Mouse (Mus musculus) ES-Bruce4 (cell line): ENCODE measurements around the gene Slc9a5. TPM values are rescaled to one million over a fixed set of nuclear protein-coding genes. Genes with fewer than 3 reads are reported as not detected.
A peak's percentile ranks its signal among the peaks of the same experiment; 100 is the strongest.

Source experiments
- H3K27ac ChIP-seq: 2 replicates; pipeline ENCODE4 v1.5.1; 2012; ENCODE audit warnings: low read length, inconsistent platforms; ENCODE audit not compliant: insufficient read depth
- H3K27me3 ChIP-seq: 2 replicates; pipeline ENCODE4 v1.6.1; 2012; ENCODE audit warnings: mild to moderate bottlenecking, low read length, inconsistent platforms; ENCODE audit not compliant: control insufficient read depth, poor library complexity, insufficient read depth, severe bottlenecking
- H3K36me3 ChIP-seq: 2 replicates; pipeline ENCODE4 v1.6.1; 2012; ENCODE audit warnings: inconsistent platforms, mild to moderate bottlenecking, low read length, moderate library complexity; ENCODE audit not compliant: control insufficient read depth, poor library complexity, insufficient read depth, severe bottlenecking
- H3K4me1 ChIP-seq: one replicate; pipeline ENCODE4 v1.8.1; 2011; ENCODE audit warnings: low read length; ENCODE audit not compliant: control insufficient read depth, insufficient read depth
- H3K4me3 ChIP-seq: 2 replicates; pipeline ENCODE4 v1.5.1; 2011; ENCODE audit warnings: low read depth, mild to moderate bottlenecking, low read length
- H3K9ac ChIP-seq: 2 replicates; pipeline ENCODE4 v1.6.1; 2012; ENCODE audit warnings: low read depth, mild to moderate bottlenecking, inconsistent platforms; ENCODE audit not compliant: poor library complexity, severe bottlenecking
- H3K9me3 ChIP-seq: replicated peaks from 2 replicates; pipeline ENCODE4 v1.6.1; 2012; ENCODE audit warnings: mild to moderate bottlenecking, low read length, inconsistent platforms; ENCODE audit not compliant: control insufficient read depth, poor library complexity, insufficient read depth, severe bottlenecking
- CTCF ChIP-seq: IDR thresholded peaks from one replicate; pipeline ENCODE4 v1.8.1; 2011; ENCODE audit warnings: low read depth, low read length
- EP300 ChIP-seq: IDR thresholded peaks from 2 replicates; pipeline ENCODE4 v1.6.1; 2011; ENCODE audit warnings: low read depth, low read length; ENCODE audit not compliant: insufficient read depth
- POLR2A ChIP-seq: IDR thresholded peaks from one replicate; pipeline ENCODE4 v1.8.1; 2011; ENCODE audit warnings: low read length; ENCODE audit not compliant: insufficient read depth
- polyA plus RNA-seq: library from polyadenylated mRNA; stranded (reverse); fragments of >200 nt; gene quantifications from 2 replicates; pipeline ENCODE4 v1.2.4, GENCODE M21; 2011; ENCODE audit warnings: low read depth; ENCODE audit not compliant: missing spikeins, insufficient read depth, insufficient read length

Gene Slc9a5
- polyA plus RNA-seq, 1 experiment: 14.7 TPM

GRCm38 (mm10) chr8:105347428-105348221 lies 1.0 kb upstream of the Slc9a5 start, which contains the start of gene Fhod1:
Gene Fhod1, minus strand, starts transcription at chr8:105347953.
- H3K4me3 ChIP-seq: peak within 1 kb of the TSS; percentile 88
- H3K27me3 ChIP-seq: 0 out of 2 replicates have a peak, but pooled peaks cover 3% of the 10 kb centered on the region
- H3K36me3 ChIP-seq: no peaks in the 10 kb centered on the region
- H3K9ac ChIP-seq: peak within 1 kb of the TSS; percentile 81
- H3K9me3 ChIP-seq: no peaks in the 10 kb centered on the region
- peak within 1 kb of the TSS; percentile 22 for H3K27ac ChIP-seq
- H3K4me1 ChIP-seq: peaks cover 3% of the 10 kb centered on the region
- TF ChIP-seq CTCF (no peak), EP300 (no peak), POLR2A (peak; percentile 57)

DNA sequence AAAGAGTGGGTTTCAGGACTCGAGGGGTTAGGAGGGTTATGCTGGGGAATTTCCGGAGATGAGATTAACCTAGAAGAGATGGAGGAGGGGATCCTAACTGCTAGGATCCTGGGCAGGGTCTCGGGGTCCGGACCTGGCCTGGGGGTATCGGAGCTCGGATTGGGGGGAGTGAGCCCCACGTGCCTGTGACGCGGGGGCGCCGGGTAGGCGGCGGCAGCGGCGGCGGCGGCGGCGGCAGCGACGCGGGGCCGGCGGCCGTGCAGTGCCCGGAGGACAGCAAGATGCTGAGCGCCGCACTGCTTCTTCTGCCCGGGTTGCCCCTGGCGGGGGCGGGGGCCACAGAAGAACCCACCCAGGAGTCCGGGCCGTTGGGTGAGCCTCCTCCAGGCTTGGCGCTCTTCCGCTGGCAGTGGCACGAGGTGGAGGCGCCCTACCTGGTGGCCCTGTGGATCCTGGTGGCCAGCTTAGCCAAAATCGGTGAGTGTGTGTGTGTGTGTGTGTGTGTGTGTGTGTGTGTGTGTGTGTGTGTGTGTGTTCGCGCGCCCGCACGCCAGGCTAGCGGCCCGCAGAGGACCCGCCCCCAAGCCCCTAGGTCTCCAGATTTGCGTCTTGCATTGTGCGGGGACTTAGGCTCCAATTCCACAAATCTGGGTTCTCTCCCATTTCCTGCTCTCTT lies 591 bp downstream of the Slc9a5 start:
- H3K9me3 ChIP-seq: no peaks in the 10 kb centered on the region
- no peaks in the 10 kb centered on the region for H3K36me3 ChIP-seq
- H3K27me3 ChIP-seq: 0 out of 2 replicates have a peak, but pooled peaks cover 3% of the 10 kb centered on the region
- H3K4me1 ChIP-seq: no peaks in the 10 kb centered on the region
- peak overlapping the region; percentile 77 for H3K9ac ChIP-seq
- H3K27ac ChIP-seq: no peak overlapping the region
- H3K4me3 ChIP-seq: peak overlapping the region; percentile 82
- TF ChIP-seq CTCF (no peak), POLR2A (no peak), EP300 (no peak)

DNA sequence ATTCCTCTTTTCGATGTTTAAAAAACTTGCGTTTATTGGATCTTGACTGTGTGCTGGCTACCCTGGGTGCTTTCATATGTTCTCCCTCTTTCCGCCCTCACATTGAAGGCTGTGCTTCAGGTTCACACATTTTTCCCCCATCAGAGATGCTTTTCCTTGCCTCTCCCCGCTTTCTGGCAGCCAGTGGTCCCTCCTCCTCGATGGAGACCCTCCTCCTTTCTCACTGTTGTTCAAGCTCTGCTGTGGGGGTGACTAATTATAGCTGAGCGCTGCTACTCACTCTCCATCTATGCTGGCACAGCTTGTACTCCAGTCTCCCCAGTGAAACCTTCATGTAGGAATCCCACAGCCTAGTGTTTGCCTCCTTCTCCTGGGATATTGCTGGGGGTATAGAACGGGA lies 1.5 kb downstream of the Slc9a5 start:
- no peaks in the 10 kb centered on the region for H3K36me3 ChIP-seq
- H3K27me3 ChIP-seq: 0 out of 2 replicates have a peak, but pooled peaks cover 3% of the 10 kb centered on the region
- H3K4me3 ChIP-seq: no peak overlapping the region
- H3K9me3 ChIP-seq: no peaks in the 10 kb centered on the region
- peaks cover 2% of the 10 kb centered on the region for H3K4me1 ChIP-seq
- no peak overlapping the region for H3K27ac ChIP-seq
- TF ChIP-seq CTCF (no peak), EP300 (no peak), POLR2A (no peak)
- H3K9ac ChIP-seq: no peak overlapping the region

- TF ChIP-seq POLR2A: no peak
- no peak for TF ChIP-seq CTCF
- Histone ChIP-seq H3K4me1 (peaks cover 2% of the 10 kb centered on the region), H3K9me3 (no peaks in the 10 kb centered on the region), H3K27me3 (0 out of 2 replicates have a peak, but pooled peaks cover 3% of the 10 kb centered on the region), H3K27ac (no peak overlapping the region), H3K36me3 (no peaks in the 10 kb centered on the region), H3K4me3 (no peak overlapping the region), H3K9ac (no peak overlapping the region)
Observed at GRCm38 (mm10) chr8:105353583-105354135, 5.0 kb downstream of the Slc9a5 start.

- Histone ChIP-seq H3K9me3 (no peaks in the 10 kb centered on the region), H3K36me3 (no peaks in the 10 kb centered on the region), H3K4me3 (no peak overlapping the region), H3K4me1 (peaks cover 5% of the 10 kb centered on the region), H3K9ac (no peak overlapping the region), H3K27me3 (0 out of 2 replicates have a peak, but pooled peaks cover 3% of the 10 kb centered on the region), H3K27ac (no peak overlapping the region)
- no peak for TF ChIP-seq CTCF
- no peak for TF ChIP-seq EP300
- no peak for TF ChIP-seq POLR2A
Observed at GRCm38 (mm10) chr8:105354549-105354948, 5.9 kb downstream of the Slc9a5 start.
